10 mouse cellular contexts compared by ENCODE assay signal in genomic region chr2:69053210-69053858, GRCm38 (mm10).
DNase-seq lines count a peak whose midpoint lies in the region; ATAC-seq and TF ChIP-seq lines count a peak whose summit lies in the region.
"Had no signal": no experiment of that assay in that cellular context is flagged by ENCODE, and none has a peak within 500 bp of the region (broad histone marks: within the 10 kb centered on the region; RNA-seq: fewer than 3 reads in every experiment).

No protein-coding gene starts in this region.

- peak; percentile 37 for DNase-seq in embryo, embryonic 10.5 days (ENCODE audit: low spot score)
- DNase-seq in embryo, embryonic 9.5 days (ENCODE audit: extremely low spot score): no peak
- DNase-seq in forelimb bud, embryonic 11.5 days (ENCODE audit: low read depth, low spot score): peak; percentile 48
- DNase-seq in limb, embryonic 14.5 days (ENCODE audit: low spot score): peak; percentile 8
- no peak for DNase-seq in adrenal gland, adult 8-10 months
- DNase-seq: cerebellum, adult 11 months had no signal

- ATAC-seq in kidney, embryonic 16.5 days (ENCODE audit: low FRiP score, low TSS enrichment): peak; percentile 68
- ATAC-seq in limb, embryonic 14.5 days (ENCODE audit: low FRiP score, low read depth): no peak
- ATAC-seq in activated CD4-positive, CD25-positive, alpha-beta regulatory T cell, adult 4 months: no peak
- ATAC-seq in CD4-positive, CD25-positive, alpha-beta regulatory T cell, adult 4 months: no peak

- TF ChIP-seq POLR2A in limb, embryonic 14.5 days (IDR thresholded peaks at IDR 0.05; ENCODE audit: borderline replicate concordance, extremely low read depth, insufficient read depth, insufficient read length): no peak

- H3K36me3 ChIP-seq in kidney, embryonic 16.5 days (ENCODE audit: insufficient read depth, low read length): no peaks in the 10 kb centered on the region
- H3K36me3 ChIP-seq in limb, embryonic 14.5 days (ENCODE audit: control insufficient read depth, insufficient read depth, low read length): no peaks in the 10 kb centered on the region

- no peak overlapping the region for H3K4me2 ChIP-seq in kidney, embryonic 16.5 days (replicated peaks; ENCODE audit: low read depth, low read length)
- no peak overlapping the region for H3K4me2 ChIP-seq in limb, embryonic 14.5 days (replicated peaks; ENCODE audit: low read depth, low read length, severe bottlenecking)

- H3K9ac ChIP-seq in kidney, embryonic 16.5 days (replicated peaks; ENCODE audit: low read length): no peak overlapping the region
- no peak overlapping the region for H3K9ac ChIP-seq in limb, embryonic 14.5 days (ENCODE audit: low read depth, low read length, severe bottlenecking)
- H3K9ac ChIP-seq: liver, embryonic 14.5 days had no signal

- H3K4me1 ChIP-seq in kidney, embryonic 16.5 days (ENCODE audit: insufficient read depth, low read length): peaks cover 6% of the 10 kb centered on the region
- H3K4me1 ChIP-seq in limb, embryonic 14.5 days (ENCODE audit: control insufficient read depth, insufficient read depth, low read length): peaks cover 12% of the 10 kb centered on the region

- no peaks in the 10 kb centered on the region for H3K27me3 ChIP-seq in kidney, embryonic 16.5 days (ENCODE audit: insufficient read depth, low read length)
- no peaks in the 10 kb centered on the region for H3K27me3 ChIP-seq in limb, embryonic 14.5 days (ENCODE audit: control insufficient read depth, insufficient read depth, low read length)

- no peaks in the 10 kb centered on the region for H3K9me3 ChIP-seq in kidney, embryonic 16.5 days (ENCODE audit: low read length)
- H3K9me3 ChIP-seq in limb, embryonic 14.5 days (ENCODE audit: control insufficient read depth, low read length): no peaks in the 10 kb centered on the region

- no peak overlapping the region for H3K4me3 ChIP-seq in kidney, embryonic 16.5 days (ENCODE audit: low read length)
- no peak overlapping the region for H3K4me3 ChIP-seq in limb, embryonic 14.5 days (replicated peaks; ENCODE audit: low read length)

- H3K27ac ChIP-seq in kidney, embryonic 16.5 days (ENCODE audit: low read length): no peak overlapping the region
- no peak overlapping the region for H3K27ac ChIP-seq in limb, embryonic 14.5 days (replicated peaks; ENCODE audit: low read depth, low read length)
- H3K27ac ChIP-seq: liver, embryonic 14.5 days had no signal

- 46% methylated on average over 4 of the region's 4 CpGs for WGBS in kidney, embryonic 16.5 days
- WGBS in limb, embryonic 14.5 days: 31% methylated on average over 4 of the region's 4 CpGs

Comparison
In these comparisons a context has a peak if more than half of its experiments do, and no peak if none do; other contexts are left out.
1. DNase-seq: peak in embryo, embryonic 10.5 days (single experiment), forelimb bud, embryonic 11.5 days (single experiment) and limb, embryonic 14.5 days (single experiment); none in embryo, embryonic 9.5 days (single experiment) and adrenal gland, adult 8-10 months (single experiment).